Mouse (Mus musculus) thymus, postnatal 14 days (tissue): Measurements from ENCODE around the gene Gss.
"Not testable (repeated sequence)": the region's sequence is repeated elsewhere in the genome, so short reads cannot be mapped to it uniquely, and the experiment has no call there.

Source experiments
- DNase-seq: peaks from one replicate; pipeline ENCODE4 v3.0.0; 2021

Gene Gss

DNA sequence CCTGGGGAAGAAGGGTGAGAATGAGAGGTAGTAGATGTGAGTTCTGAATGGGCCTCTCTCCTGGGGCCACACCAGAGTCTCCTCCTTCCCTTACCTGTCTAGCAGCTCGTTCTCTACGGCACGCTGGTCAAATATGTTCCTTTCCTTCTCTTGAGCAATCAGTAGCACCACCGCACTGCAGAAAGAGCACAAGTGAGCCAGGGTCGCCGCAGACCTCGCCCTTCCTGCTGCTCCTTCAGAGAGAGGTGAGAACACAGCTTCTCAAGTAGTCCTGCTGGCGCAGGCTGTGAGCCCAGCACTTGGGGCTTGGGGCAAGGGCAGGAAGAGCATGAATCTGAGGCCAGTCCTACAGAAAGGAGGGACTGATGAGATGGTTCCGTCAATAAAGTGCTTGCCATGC is 19.6 kb downstream of the Gss start:
- DNase-seq = no peak

DNA sequence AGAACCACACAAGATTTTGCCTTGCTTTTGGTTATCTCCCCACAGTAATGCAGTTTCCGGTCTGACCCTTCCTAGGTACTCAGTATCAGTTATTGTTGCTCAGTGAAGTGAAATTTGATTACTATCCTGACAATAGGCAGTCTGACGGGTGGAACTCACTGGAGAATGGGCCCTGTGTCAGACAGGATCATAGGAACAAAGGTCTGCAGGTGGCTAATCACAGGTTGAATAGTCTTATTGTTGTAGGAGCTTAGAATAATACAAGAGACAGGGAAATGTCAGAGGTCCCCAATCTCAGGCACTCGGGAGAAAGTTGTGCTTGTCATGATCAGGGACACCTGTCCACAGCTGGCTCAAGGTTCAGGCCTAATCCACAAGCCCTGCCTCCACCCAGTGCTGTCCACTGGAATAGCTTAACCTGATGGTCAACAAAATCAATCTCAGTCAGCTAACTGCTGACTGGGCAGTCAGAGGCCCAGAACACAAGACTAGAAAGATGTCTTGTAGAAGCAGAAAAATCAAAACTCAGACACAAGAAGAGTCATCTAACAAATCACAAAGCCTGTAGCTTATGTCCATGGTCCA is 23.3 kb downstream of the Gss start:
- no peak for DNase-seq

DNA sequence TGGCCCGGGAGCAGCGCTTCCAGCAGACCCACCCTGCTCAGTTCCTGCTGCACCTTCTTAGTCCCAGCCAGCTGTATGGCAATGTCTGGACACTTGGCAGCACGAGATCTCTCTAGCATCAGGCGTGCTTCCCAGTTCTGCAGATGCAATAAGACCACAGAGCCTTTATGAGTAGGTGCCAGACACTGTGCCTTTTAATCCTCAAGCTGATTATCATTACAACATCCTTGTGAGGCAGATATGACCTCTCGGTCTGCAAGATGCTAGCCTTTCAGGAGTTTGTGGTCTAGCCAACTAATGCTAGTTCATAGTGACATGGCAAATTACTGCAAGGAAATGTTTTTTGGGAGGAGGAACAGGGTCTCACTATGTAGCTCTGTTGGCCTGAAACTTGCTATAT is 24.9 kb downstream of the Gss start:
- DNase-seq = no peak

DNA sequence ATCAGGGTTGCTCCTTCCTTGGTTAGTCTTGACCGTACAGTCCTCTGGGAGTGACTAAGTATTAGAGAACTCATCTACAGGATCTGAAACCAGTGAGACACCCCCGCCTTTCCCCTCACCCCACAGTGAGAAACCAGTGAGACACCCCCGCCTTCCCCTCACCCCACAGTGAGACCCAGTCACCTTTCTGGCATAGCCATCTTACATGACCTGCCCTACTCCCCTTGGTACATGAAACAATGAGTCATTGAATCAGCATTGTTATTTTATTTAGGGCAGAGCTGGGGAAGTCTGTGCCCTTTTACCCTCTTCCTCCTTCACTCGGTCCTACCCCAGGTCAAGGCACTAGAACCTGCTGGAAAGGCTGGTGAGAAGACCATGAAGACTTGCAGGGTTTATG is 29.7 kb downstream of the Gss start:
- DNase-seq = no peak

DNA sequence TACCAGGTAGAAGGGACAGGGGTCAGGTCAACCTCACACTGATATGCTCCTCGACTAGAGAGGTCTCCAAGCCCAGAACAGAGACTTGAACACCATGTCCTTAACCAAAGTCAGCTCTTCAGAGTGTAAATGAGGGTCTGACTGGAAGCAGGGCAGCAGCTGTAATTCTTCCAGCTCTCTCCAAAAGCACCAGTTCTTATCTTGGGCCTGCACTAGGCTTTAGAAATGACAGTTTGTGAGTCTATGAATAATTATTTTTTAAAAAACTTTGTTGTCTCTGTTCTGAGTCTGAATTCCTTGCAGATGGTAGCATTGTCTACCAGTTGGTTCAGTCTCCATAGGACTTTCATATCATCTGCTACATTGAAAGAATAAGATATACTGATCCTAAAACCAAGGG is 30.4 kb downstream of the Gss start:
- no peak for DNase-seq

DNA sequence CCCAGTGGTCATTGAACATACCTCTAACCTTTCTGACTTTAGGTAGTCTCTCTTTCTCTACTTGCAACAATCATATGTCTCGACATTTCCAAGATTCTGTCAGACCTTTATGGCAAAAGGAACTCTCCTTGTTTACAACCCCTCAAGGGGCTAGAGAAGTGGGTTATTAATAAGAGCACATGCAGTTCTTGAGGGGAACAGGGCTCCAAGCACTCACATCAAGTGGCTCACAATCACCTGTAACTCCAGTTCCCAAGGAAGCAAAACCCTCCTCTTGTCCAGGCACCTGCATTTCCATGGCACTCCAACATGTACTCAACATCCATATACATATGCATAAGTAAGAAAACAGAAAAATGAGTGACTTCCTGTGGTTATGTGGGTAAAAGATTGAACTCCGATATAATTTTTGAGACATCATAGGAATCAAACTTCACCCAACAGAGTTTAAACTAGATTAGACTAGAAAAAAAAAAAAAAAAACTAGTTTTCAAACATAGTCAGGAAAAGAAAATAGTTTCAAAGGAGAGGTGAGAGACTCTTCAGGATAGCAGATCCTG is 38.1 kb downstream of the Gss start:
- no peak for DNase-seq

DNA sequence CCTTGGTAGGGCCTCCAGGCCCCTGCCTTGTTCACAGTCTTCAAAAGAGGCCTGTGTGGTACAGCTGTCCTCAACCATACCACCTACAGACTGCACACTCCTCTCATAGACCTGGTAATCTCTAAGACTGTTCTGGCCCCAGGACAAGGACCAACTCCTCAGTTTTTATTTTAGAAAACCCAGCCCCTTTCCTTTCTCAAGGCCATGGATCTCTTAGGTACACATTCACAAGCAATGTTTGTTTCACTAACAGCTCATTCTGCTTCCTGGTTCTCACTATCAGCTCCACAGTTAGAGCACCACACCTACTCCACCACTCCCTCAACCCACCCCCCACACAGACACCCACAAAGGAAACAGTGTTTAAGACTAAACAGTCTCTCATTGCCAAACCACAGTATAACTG is 39.7 kb downstream of the Gss start:
- DNase-seq = peak; percentile 82

DNA sequence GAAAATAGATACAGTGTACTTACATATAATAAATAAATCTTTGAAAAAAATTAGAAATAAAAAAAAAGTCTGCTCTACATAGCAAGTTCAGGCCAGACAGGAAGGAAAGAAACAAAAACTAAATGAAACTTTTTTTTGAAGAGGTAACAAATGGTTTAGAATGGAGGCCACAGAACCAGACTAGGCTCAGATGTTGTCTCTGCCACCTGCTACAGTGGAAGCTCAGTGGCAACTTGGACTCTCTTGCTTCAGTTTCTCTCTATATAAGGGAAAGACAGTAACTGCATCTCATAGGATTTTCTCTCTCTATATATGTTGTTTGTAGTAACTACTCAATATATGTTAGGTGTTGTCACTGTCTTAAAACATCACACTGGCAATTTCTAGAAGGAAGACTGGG is 40.3 kb downstream of the Gss start:
- DNase-seq = peak; percentile 52

DNA sequence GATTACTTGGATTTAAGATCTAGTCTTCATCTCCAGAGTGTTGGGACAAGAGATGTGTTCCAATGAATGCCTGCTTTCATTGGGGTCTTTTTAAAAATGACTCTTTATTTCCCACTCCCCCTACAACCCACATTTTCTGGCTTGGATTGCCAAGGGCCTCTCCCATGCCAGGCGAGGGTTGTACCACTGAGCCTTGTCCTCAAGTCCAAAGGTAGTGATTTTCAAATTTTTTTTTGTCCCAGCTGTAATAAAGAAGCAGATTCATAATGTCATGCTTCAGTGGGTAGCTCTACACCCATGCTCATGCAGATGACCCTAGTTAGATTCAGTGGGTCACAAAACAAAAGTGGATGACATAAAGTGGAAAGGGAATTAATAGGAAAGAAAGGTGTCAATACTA is 45.7 kb downstream of the Gss start:
- DNase-seq = no peak

DNA sequence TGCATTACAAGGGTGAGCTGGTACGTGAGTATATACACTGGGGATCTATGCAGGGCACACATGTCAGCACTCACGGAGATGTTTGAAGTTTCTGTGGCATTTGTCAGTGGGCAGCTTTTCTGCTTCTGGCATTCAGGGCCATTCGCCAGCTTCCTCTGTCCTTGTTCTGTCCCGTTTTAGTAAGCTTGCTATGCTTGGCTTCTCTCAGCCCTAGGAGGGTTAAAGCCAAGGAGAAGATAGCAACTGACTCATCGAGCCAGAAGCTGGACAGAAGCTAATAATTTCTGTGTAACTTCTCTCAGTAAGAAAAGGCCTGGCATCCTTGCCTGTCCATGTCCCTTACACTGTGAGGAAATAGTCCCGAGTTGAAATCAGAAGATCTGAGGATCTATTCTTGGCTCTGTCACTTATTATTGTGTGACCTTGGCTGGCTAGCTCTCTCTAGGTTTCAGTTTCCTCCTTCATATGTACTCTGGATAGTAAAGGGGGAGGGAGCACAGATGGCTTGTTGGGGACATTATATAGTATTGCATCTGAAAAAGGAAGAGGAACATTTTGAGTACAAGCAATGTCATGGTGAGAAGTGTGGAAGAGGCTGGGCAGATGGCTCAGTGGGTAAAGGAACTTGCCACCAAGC is 51.7 kb downstream of the Gss start:
- no peak for DNase-seq

DNA sequence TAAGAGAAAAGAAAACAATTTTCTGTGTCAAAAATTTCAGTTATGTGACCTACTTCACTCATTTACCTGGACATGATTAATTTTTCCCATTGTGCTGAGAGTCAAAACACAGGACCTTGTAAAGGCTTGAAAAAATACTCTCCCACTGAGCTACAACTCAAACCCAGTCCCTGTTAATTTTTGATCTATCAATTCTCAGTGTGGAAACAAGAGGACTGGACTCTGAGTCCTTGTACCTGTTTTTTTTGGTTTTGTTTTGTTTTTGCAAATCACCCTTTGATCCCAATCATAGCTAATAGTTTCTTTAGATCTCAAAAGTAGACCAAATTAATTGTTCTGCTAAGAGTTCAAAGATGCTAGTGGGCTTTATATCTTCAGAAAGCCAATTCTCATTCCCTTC is 52.9 kb downstream of the Gss start:
- no peak for DNase-seq

DNA sequence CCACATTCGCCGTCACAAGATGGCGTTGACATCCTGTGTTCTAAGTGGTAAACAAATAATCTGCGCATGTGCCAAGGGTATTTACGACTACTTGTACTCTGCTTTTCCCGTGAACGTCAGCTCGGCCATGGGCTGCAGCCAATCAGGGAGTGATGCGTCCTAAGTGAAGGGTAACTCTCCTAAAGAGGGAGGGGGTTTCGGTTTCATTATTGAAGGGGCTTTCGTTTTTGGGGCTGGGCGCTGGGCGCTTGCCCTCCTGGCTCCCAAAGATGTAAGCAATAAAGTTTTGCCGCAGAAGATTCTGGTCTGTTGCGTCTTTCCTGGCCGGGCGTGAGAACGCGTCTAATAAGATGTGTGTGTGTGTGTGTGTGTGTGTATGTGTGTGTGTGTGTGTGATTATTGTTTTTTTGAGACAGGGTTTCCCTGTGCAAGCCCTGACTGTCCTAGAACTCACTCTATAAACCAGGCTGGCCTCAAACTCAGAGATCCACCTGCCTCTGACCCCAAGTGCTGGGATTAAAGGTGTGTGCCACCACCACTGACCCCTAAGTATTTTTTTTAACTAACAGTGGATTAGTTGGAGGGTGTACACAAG is 54.0 kb downstream of the Gss start:
- DNase-seq = not testable (repeated sequence)

DNA sequence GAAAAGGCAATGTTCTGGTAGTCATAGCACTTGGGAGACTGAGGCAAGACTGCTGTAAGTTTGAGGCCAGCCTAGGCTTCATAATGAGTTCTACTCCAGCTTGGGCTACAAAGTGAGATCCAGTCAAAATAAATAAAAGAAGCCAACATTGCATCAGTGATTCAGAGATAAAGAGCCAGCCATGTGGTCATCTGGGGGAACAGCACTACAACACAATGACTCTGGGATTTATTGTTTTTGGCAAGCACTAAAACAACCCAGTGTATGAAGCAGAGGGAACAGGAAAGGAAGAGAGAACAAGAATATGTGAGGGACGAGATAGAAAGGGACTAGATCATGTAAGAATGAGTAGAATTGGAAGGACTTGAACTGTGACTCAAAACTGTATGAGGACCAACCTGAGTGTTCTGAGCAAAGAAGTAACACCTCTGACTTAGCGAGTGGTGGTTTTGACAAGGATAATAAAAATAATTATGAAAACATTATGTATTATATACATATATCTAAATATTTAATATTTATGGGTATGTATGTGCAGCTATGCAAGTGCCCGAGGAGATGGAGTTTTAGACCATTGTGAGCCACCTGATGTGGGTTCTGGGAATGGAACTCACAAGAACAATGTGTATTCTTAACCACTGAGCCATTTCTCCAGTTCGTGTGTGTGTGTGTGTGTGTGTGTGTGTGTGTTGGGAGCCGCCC is 54.7 kb downstream of the Gss start:
- no peak for DNase-seq

DNA sequence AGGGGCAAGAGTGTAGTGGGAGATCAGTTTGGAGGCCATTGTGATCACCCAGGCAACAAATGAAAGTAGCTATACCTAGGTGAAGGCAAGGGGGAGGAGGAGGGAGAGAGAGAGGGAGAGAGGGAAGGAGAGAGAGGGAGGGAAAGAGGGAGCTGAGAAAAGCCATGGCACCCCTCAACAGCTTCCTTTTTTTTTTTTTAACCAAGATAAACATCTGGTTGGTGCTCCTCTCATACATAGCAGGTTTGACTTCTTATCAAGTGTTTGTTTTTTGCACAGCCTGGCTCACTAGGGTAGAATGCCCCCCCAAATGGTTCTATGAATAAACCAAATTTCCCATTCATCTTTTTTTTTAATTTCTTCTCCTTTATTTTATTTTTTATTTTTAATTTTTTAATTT is 56.3 kb downstream of the Gss start:
- no peak for DNase-seq

DNA sequence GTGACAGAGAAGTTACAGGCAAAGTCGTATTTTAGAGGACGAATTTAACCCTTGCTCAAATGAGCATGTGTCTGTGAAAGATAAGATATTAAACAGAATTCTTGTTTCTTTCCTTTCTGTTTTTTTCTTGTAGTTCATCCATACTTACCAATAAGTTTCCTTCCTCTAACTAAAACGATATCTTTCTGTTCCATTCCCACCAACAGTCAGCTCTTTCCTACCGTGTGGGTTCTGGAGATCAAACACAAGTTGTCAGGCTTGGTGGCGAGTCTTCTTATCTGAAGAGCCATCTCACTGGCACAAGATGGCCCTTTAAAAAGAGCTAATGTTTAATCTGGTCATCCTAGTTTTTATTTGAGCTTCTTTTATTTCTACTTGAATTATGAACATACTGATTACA is 65.2 kb downstream of the Gss start:
- no peak for DNase-seq

DNA sequence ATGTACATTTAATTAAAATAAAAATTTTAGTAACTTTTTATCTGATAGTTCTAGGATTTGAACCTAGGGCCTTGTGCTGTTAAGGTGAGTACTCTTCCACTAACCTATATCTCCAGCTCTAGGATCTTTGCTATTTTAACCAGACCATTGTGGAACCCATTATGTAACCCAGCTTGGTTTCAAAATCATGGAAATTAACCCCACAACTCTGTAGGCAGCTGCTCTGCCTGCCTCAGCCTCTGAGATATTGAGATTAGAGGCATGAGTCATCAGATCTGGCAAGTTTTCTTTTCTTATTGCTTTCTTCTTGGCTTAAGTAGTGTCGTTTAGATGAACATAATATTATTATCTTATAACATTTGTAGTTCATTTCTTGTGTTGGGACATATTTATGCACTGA is 68.2 kb downstream of the Gss start:
- DNase-seq = no peak

DNA sequence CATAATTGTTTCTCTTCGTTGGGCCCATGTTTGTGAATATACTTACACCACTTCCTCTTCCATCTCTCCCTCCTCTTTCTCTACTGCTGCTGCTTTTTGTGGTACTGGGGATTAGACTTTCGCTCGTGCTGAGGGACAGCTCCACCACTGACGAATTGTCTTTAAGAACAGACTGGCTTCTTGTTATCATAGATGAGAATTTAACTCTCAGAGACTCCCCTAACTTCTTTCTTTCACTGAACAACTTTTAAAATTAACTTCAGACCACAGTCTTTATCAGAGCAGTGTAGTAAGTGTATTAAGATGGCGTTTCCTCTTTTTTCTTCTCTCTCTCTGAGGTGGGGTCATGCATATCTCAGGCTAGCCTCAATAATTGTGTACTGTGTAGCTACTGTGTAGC is 68.9 kb downstream of the Gss start:
- no peak for DNase-seq

DNA sequence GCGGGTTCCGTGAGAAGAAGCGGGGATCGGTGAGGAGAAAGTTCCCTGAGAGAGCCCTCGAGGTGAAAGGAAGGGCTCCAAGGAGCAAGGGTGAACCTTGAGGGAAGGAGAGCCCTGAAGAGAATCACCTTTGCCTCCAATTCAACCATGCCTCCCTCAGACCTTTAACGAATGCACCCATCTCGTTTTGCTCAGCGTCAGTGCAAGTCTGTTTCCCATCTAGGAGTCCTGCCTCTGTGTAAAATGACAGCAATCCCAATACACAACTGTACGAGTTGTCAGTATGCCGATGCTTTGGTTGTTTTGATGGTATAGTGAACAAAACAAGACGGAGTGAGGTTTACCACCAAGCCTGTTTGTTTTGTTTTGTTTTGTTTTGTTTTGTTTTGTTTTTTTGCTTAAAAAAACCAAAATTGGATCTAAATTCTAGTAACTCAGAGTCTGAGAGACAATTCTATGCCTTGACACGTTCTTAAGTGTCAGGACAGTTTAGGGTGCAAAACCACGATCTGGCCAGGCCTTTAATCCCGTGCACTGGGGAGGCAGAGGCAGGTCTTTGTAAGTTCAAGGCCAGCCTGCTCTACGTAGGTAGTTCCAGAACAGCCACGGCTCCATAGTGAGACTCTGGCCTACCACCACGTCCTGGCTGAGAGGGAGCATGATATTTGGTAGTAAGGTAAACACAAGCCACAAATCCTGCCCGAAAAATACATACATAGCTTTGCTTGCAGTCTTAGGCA is 73.9 kb downstream of the Gss start:
- DNase-seq = no peak

DNA sequence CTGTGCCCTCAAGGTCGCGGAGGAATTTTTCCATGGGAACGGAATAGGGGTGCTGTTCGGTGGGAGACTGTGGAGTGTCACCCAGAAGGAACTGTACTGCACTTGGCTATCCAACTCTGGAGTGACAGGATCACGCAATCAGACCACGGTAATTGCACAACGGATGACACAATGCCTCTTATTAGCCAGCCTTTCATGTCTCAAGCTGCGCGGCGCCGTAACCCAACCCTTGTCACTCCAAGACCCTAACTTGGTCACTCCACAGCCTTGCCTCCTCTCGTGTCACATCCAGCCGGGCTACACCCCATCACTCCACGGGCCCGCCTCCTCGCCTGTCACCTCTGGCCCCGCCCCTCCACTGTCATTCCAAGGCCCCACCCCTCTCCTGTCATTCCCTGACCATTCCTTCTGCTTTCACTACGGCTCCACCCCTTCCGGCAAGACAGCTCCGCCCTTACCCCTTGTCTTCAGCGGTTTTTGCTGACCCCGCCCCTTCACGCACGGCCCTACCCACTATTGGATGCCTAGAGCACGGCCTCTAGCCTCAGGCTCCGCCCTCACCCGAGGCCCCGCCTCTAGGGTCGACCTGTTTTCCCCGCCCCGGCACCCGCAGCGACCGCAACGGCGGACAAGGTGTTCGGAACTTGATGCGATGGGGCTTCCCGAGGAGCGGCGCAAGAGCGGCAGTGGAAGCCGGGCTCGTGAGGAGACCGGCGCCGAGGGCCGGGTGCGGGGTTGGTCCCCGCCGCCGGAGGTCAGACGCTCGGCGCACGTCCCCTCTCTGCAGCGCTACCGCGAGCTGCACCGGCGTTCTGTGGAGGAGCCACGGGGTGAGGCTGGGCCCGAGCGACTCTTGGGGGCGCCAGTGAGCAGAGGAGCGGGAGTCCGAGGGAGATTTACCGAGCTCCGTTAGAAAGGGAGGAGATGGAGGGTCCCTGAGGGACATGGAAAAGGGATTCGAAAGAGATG is 74.9 kb downstream of the Gss start, which contains the start of the genes Acss2 and Ggt7:
Gene Acss2, plus strand, starts transcription at position 494 of the 969 bp plus-strand sequence.
Gene Ggt7, minus strand, starts transcription at position 783 of the 969 bp plus-strand sequence.
- DNase-seq = peak; percentile 99

DNA sequence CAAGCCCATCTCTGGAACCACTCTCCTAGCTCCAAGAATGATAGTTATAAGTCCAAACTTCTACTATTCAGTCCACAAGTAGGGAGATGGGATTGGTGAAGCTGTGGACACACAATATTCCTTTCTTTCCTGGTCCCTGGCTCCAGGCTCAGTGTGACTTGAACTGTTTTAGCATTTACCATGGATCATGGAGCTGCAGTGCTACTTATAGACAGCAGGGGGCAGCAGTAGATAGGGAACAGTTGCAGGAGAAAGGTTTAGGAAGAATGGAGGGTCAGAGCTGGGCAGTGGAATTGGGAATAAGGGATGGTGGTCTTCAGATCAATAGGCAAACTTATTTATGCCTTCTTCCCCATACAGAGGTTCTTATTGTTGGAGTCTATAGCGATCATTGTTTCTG is 76.7 kb downstream of the Gss start:
- DNase-seq = peak; percentile 68

DNA sequence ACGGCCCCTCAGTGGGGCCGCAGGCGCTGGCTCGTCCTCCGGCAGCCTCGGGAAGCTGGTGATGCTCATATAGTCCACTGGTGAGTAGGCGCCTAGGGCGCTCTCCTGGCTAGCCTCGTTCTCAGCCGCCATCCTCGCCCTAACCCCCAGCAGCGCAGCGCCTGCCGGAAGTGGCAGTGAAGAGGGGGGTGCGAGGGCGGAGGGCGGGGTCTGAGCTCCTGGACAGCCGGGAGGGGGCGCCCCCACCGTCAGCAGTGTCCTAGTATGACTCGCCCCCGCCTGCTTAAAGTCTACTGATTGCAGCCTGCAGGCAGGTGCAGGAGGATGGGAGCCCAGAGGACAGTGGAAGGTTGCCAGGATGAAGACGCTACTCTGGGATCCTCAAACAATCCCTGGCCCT is 77.9 kb downstream of the Gss start:
- peak; percentile 96 for DNase-seq

DNA sequence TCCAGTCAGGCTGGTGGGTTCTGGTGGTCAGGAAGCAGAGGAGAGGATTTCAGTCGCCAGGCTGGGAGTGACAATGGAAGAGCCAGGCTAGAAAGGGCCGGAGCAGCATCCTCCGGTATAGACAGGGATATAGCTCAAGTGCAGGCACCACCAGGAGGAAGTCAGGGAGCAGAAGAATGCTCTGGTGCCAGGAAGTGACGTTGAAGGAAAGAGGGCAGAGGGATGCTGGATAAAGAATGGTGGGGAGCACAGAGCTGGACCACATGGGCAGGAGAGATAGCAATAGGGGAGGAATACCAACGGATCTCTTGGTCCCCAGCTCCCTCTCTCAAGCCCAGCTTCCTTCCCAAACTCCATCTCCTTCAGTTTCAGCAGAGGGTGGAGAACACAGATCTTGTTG is 79.1 kb downstream of the Gss start:
- DNase-seq = no peak
